Mouse (Mus musculus): ENCODE results near the gene Cd34. TPM values are rescaled to one million over a fixed set of nuclear protein-coding genes. Genes with fewer than 3 reads are reported as not detected.

Gene Cd34
- polyA plus RNA-seq, 1 experiment from 2014 or later: 34.8 TPM

GRCm38 (mm10) chr1:194952891-194953290 is 14.3 kb downstream of the Cd34 start:
- H3K4me2 ChIP-seq (ENCODE audit: low read length): no peak overlapping the region
- no peak overlapping the region for H3K4me3 ChIP-seq (replicated peaks; ENCODE audit: low read depth, low read length)
- H3K9me3 ChIP-seq (ENCODE audit: control insufficient read depth, low read length): no peaks in the 10 kb centered on the region
- ATAC-seq (ENCODE audit: low FRiP score, low TSS enrichment) (no peak), DNase-seq (no peak)
- WGBS: 96% methylated on average over 1 of the region's 1 CpGs
- no peaks in the 10 kb centered on the region for H3K4me1 ChIP-seq (ENCODE audit: control insufficient read depth, insufficient read depth, low read length)
- no peak overlapping the region for H3K27ac ChIP-seq (replicated peaks; ENCODE audit: low read depth, low read length)
- H3K36me3 ChIP-seq (ENCODE audit: control insufficient read depth, insufficient read depth, low read length): no peaks in the 10 kb centered on the region
- no peak overlapping the region for H3K9ac ChIP-seq (replicated peaks; ENCODE audit: low read length)
- no peaks in the 10 kb centered on the region for H3K27me3 ChIP-seq (ENCODE audit: control insufficient read depth, insufficient read depth, low read length)

- no peaks in the 10 kb centered on the region for H3K4me1 ChIP-seq (ENCODE audit: control insufficient read depth, insufficient read depth, low read length)
- no peaks in the 10 kb centered on the region for H3K9me3 ChIP-seq (ENCODE audit: control insufficient read depth, low read length)
- H3K27me3 ChIP-seq (ENCODE audit: control insufficient read depth, insufficient read depth, low read length): no peaks in the 10 kb centered on the region
- no peak overlapping the region for H3K9ac ChIP-seq (replicated peaks; ENCODE audit: low read length)
- H3K4me3 ChIP-seq (replicated peaks; ENCODE audit: low read depth, low read length): no peak overlapping the region
- DNase-seq (no peak), ATAC-seq (ENCODE audit: low FRiP score, low TSS enrichment) (no peak)
- H3K36me3 ChIP-seq (ENCODE audit: control insufficient read depth, insufficient read depth, low read length): no peaks in the 10 kb centered on the region
- no peak overlapping the region for H3K4me2 ChIP-seq (ENCODE audit: low read length)
- H3K27ac ChIP-seq (replicated peaks; ENCODE audit: low read depth, low read length): no peak overlapping the region
These were observed 16.1 kb downstream of the Cd34 start for GRCm38 (mm10) chr1:194954694-194955093.

GRCm38 (mm10) chr1:194955749-194956148 is 17.1 kb downstream of the Cd34 start:
- no peak overlapping the region for H3K27ac ChIP-seq (replicated peaks; ENCODE audit: low read depth, low read length)
- H3K4me2 ChIP-seq (ENCODE audit: low read length): no peak overlapping the region
- WGBS: 52% methylated on average over 2 of the region's 2 CpGs
- no peak overlapping the region for H3K9ac ChIP-seq (replicated peaks; ENCODE audit: low read length)
- ATAC-seq (ENCODE audit: low FRiP score, low TSS enrichment): no peak
- DNase-seq: no peak
- H3K4me3 ChIP-seq (replicated peaks; ENCODE audit: low read depth, low read length): no peak overlapping the region
- no peaks in the 10 kb centered on the region for H3K27me3 ChIP-seq (ENCODE audit: control insufficient read depth, insufficient read depth, low read length)
- no peaks in the 10 kb centered on the region for H3K4me1 ChIP-seq (ENCODE audit: control insufficient read depth, insufficient read depth, low read length)
- H3K36me3 ChIP-seq (ENCODE audit: control insufficient read depth, insufficient read depth, low read length): no peaks in the 10 kb centered on the region
- H3K9me3 ChIP-seq (ENCODE audit: control insufficient read depth, low read length): no peaks in the 10 kb centered on the region

GRCm38 (mm10) chr1:194957021-194957420 is 18.4 kb downstream of the Cd34 start:
- Histone ChIP-seq H3K4me2 (ENCODE audit: low read length) (no peak overlapping the region), H3K36me3 (ENCODE audit: control insufficient read depth, insufficient read depth, low read length) (no peaks in the 10 kb centered on the region), H3K9ac (replicated peaks; ENCODE audit: low read length) (no peak overlapping the region), H3K27ac (replicated peaks; ENCODE audit: low read depth, low read length) (no peak overlapping the region), H3K27me3 (ENCODE audit: control insufficient read depth, insufficient read depth, low read length) (no peaks in the 10 kb centered on the region), H3K4me3 (replicated peaks; ENCODE audit: low read depth, low read length) (no peak overlapping the region), H3K9me3 (ENCODE audit: control insufficient read depth, low read length) (no peaks in the 10 kb centered on the region), H3K4me1 (ENCODE audit: control insufficient read depth, insufficient read depth, low read length) (no peaks in the 10 kb centered on the region)
- ATAC-seq (ENCODE audit: low FRiP score, low TSS enrichment) (no peak), DNase-seq (no peak)
- WGBS: 89% methylated on average over 2 of the region's 2 CpGs

- Histone ChIP-seq H3K4me3 (replicated peaks; ENCODE audit: low read depth, low read length) (no peak overlapping the region), H3K36me3 (ENCODE audit: control insufficient read depth, insufficient read depth, low read length) (no peaks in the 10 kb centered on the region), H3K27me3 (ENCODE audit: control insufficient read depth, insufficient read depth, low read length) (no peaks in the 10 kb centered on the region), H3K4me2 (ENCODE audit: low read length) (no peak overlapping the region), H3K27ac (replicated peaks; ENCODE audit: low read depth, low read length) (no peak overlapping the region), H3K9me3 (ENCODE audit: control insufficient read depth, low read length) (no peaks in the 10 kb centered on the region), H3K9ac (replicated peaks; ENCODE audit: low read length) (no peak overlapping the region), H3K4me1 (ENCODE audit: control insufficient read depth, insufficient read depth, low read length) (no peaks in the 10 kb centered on the region)
- 37% methylated on average over 5 of the region's 5 CpGs for WGBS
- ATAC-seq (ENCODE audit: low FRiP score, low TSS enrichment): no peak; the same call in 1 of the 2 replicates
- peak; percentile 88 for DNase-seq
These were observed 23.6 kb downstream of the Cd34 start for GRCm38 (mm10) chr1:194962181-194962580.

GRCm38 (mm10) chr1:194962712-194963111 is 24.1 kb downstream of the Cd34 start:
- no peak overlapping the region for H3K9ac ChIP-seq (replicated peaks; ENCODE audit: low read length)
- no peak overlapping the region for H3K4me2 ChIP-seq (ENCODE audit: low read length)
- H3K27ac ChIP-seq (replicated peaks; ENCODE audit: low read depth, low read length): no peak overlapping the region
- H3K9me3 ChIP-seq (ENCODE audit: control insufficient read depth, low read length): no peaks in the 10 kb centered on the region
- no peak for ATAC-seq (ENCODE audit: low FRiP score, low TSS enrichment)
- no peak for DNase-seq
- no peaks in the 10 kb centered on the region for H3K36me3 ChIP-seq (ENCODE audit: control insufficient read depth, insufficient read depth, low read length)
- H3K4me3 ChIP-seq (replicated peaks; ENCODE audit: low read depth, low read length): no peak overlapping the region
- no peaks in the 10 kb centered on the region for H3K27me3 ChIP-seq (ENCODE audit: control insufficient read depth, insufficient read depth, low read length)
- H3K4me1 ChIP-seq (ENCODE audit: control insufficient read depth, insufficient read depth, low read length): no peaks in the 10 kb centered on the region

GRCm38 (mm10) chr1:194971980-194972379 is 33.4 kb downstream of the Cd34 start:
- Histone ChIP-seq H3K9me3 (ENCODE audit: control insufficient read depth, low read length) (no peaks in the 10 kb centered on the region), H3K4me3 (replicated peaks; ENCODE audit: low read depth, low read length) (no peak overlapping the region), H3K4me2 (ENCODE audit: low read length) (no peak overlapping the region), H3K27me3 (ENCODE audit: control insufficient read depth, insufficient read depth, low read length) (no peaks in the 10 kb centered on the region), H3K36me3 (ENCODE audit: control insufficient read depth, insufficient read depth, low read length) (no peaks in the 10 kb centered on the region), H3K9ac (replicated peaks; ENCODE audit: low read length) (no peak overlapping the region), H3K4me1 (ENCODE audit: control insufficient read depth, insufficient read depth, low read length) (no peaks in the 10 kb centered on the region), H3K27ac (replicated peaks; ENCODE audit: low read depth, low read length) (no peak overlapping the region)
- no peak for DNase-seq
- ATAC-seq (ENCODE audit: low FRiP score, low TSS enrichment): no peak
- WGBS: 92% methylated on average over 4 of the region's 4 CpGs

GRCm38 (mm10) chr1:194976164-194976516 is 37.5 kb downstream of the Cd34 start:
- DNase-seq: peak; percentile 95
- H3K36me3 ChIP-seq (ENCODE audit: control insufficient read depth, insufficient read depth, low read length): no peaks in the 10 kb centered on the region
- peak overlapping the region; percentile 82 for H3K27ac ChIP-seq (replicated peaks; ENCODE audit: low read depth, low read length)
- 0% methylated on average over 42 of the region's 42 CpGs for WGBS
- peak overlapping the region; percentile 76 for H3K9ac ChIP-seq (replicated peaks; ENCODE audit: low read length)
- ATAC-seq (ENCODE audit: low FRiP score, low TSS enrichment): peak; percentile 88
- no peaks in the 10 kb centered on the region for H3K9me3 ChIP-seq (ENCODE audit: control insufficient read depth, low read length)
- H3K4me1 ChIP-seq (ENCODE audit: control insufficient read depth, insufficient read depth, low read length): peaks cover 13% of the 10 kb centered on the region
- H3K4me3 ChIP-seq (replicated peaks; ENCODE audit: low read depth, low read length): peak overlapping the region; percentile 72
- H3K27me3 ChIP-seq (ENCODE audit: control insufficient read depth, insufficient read depth, low read length): no peaks in the 10 kb centered on the region
- peak overlapping the region; percentile 89 for H3K4me2 ChIP-seq (ENCODE audit: low read length)

- no peaks in the 10 kb centered on the region for H3K27me3 ChIP-seq (ENCODE audit: control insufficient read depth, insufficient read depth, low read length)
- peak overlapping the region; percentile 82 for H3K27ac ChIP-seq (replicated peaks; ENCODE audit: low read depth, low read length)
- no peaks in the 10 kb centered on the region for H3K9me3 ChIP-seq (ENCODE audit: control insufficient read depth, low read length)
- 1% methylated on average over 44 of the region's 44 CpGs for WGBS
- ATAC-seq (ENCODE audit: low FRiP score, low TSS enrichment) (peak; percentile 85), DNase-seq (peak; percentile 82)
- H3K9ac ChIP-seq (replicated peaks; ENCODE audit: low read length): peak overlapping the region; percentile 76
- peaks cover 13% of the 10 kb centered on the region for H3K4me1 ChIP-seq (ENCODE audit: control insufficient read depth, insufficient read depth, low read length)
- peak overlapping the region; percentile 72 for H3K4me3 ChIP-seq (replicated peaks; ENCODE audit: low read depth, low read length)
- peak overlapping the region; percentile 89 for H3K4me2 ChIP-seq (ENCODE audit: low read length)
- H3K36me3 ChIP-seq (ENCODE audit: control insufficient read depth, insufficient read depth, low read length): no peaks in the 10 kb centered on the region
These were observed 38.1 kb downstream of the Cd34 start for GRCm38 (mm10) chr1:194976517-194977370.
